Mouse (Mus musculus) CH12.LX (cell line): ENCODE results near the gene Cd151. TPM values are rescaled to one million over a fixed set of nuclear protein-coding genes. Genes with fewer than 3 reads are reported as not detected.
A peak's percentile ranks its signal among the peaks of the same experiment; 100 is the strongest.

Experiments
- DNase-seq: peaks from one replicate; pipeline ENCODE4 v3.0.0-alpha.2; 2013; ENCODE audit errors: extremely low read depth
- H3K27ac ChIP-seq: 2 replicates; pipeline ENCODE4 v1.5.1; 2012; ENCODE audit warnings: low read depth, mild to moderate bottlenecking, control low read depth, moderate library complexity; ENCODE audit not compliant: insufficient read depth
- H3K27me3 ChIP-seq: replicated peaks from 2 replicates; pipeline ENCODE3; 2012; ENCODE audit warnings: inconsistent platforms
- H3K36me3 ChIP-seq, 2 experiments: replicated peaks in 1 of 2; 2 replicates each; pipeline versions ENCODE3 to v1.6.1; 2012; ENCODE audit warnings: inconsistent platforms in 1 of 2, low read length in 1 of 2, mild to moderate bottlenecking in 1 of 2, mixed read lengths in 1 of 2, moderate library complexity in 1 of 2; ENCODE audit not compliant: control insufficient read depth in 1 of 2, insufficient read depth in 1 of 2
- H3K4me1 ChIP-seq, 2 experiments: 2 replicates each; pipeline ENCODE4 v1.6.1; 2012; ENCODE audit warnings: inconsistent platforms in 1 of 2, moderate library complexity in 1 of 2; ENCODE audit not compliant: insufficient read depth in 2 of 2, control insufficient read depth in 1 of 2
- H3K4me2 ChIP-seq: 2 replicates; pipeline ENCODE4 v1.6.1; 2012; ENCODE audit warnings: low read depth, mild to moderate bottlenecking, control low read depth; ENCODE audit not compliant: poor library complexity, insufficient read depth, severe bottlenecking
- H3K4me3 ChIP-seq, 3 experiments: fragments of 150-350 bp in 1 of 3; sonication (generic) in 1 of 3; replicated peaks in 1 of 3; 2 replicates each; pipeline versions ENCODE3 to v1.5.1; 2011 to 2012; ENCODE audit warnings: low read depth in 2 of 3, low read length in 2 of 3, mild to moderate bottlenecking in 2 of 3, moderate library complexity in 2 of 3, control low read depth in 1 of 3, improper control_type of control experiment in 1 of 3, inconsistent platforms in 1 of 3, mixed read lengths in 1 of 3; ENCODE audit not compliant: poor library complexity in 1 of 3
- H3K79me2 ChIP-seq: replicated peaks from 2 replicates; pipeline ENCODE4 v1.6.1; 2012; ENCODE audit warnings: mild to moderate bottlenecking, moderate library complexity; ENCODE audit not compliant: control insufficient read depth, poor library complexity, insufficient read depth, severe bottlenecking; ENCODE audit errors: extremely low read depth
- H3K9ac ChIP-seq: 2 replicates; pipeline ENCODE4 v1.6.1; 2012; ENCODE audit warnings: low read depth, mild to moderate bottlenecking, control low read depth, moderate library complexity; ENCODE audit not compliant: insufficient read depth
- H3K9me3 ChIP-seq: replicated peaks from 2 replicates; pipeline ENCODE3; 2012; ENCODE audit warnings: low read length, inconsistent platforms, mixed read lengths
- BHLHE40 ChIP-seq: IDR thresholded peaks from 2 replicates; pipeline ENCODE4 v1.6.1; 2011; ENCODE audit warnings: mild to moderate bottlenecking, low read depth, low read length, improper control_type of control experiment
- CHD1 ChIP-seq: IDR thresholded peaks from 2 replicates; pipeline ENCODE4 v1.6.1; 2012; ENCODE audit warnings: low read depth, low read length, improper control_type of control experiment, inconsistent platforms
- CTCF ChIP-seq, 2 experiments: IDR thresholded peaks in 1 of 2; conservative IDR thresholded peaks in 1 of 2; 2 replicates each; pipeline ENCODE4 v1.5.1; 2011 to 2012; ENCODE audit warnings: low read depth in 2 of 2, low read length in 2 of 2, improper control_type of control experiment in 1 of 2, inconsistent platforms in 1 of 2, mild to moderate bottlenecking in 1 of 2, moderate library complexity in 1 of 2
- E2F4 ChIP-seq: IDR thresholded peaks from 2 replicates; pipeline ENCODE4 v1.6.1; 2011; ENCODE audit warnings: low read depth, low read length, improper control_type of control experiment; ENCODE audit not compliant: insufficient replicate concordance
- ELF1 ChIP-seq: IDR thresholded peaks from 2 replicates; pipeline ENCODE4 v1.6.1; 2014; ENCODE audit warnings: low read depth, mild to moderate bottlenecking, inconsistent platforms, low read length, improper control_type of control experiment
- EP300 ChIP-seq: IDR thresholded peaks from 2 replicates; pipeline ENCODE4 v1.6.1; 2011; ENCODE audit warnings: low read length, improper control_type of control experiment
- HCFC1 ChIP-seq: IDR thresholded peaks from 2 replicates; pipeline ENCODE4 v1.6.1; 2012; ENCODE audit warnings: low read depth, mild to moderate bottlenecking, inconsistent platforms, low read length, improper control_type of control experiment
- IRF4 ChIP-seq: IDR thresholded peaks from 2 replicates; pipeline ENCODE4 v1.6.1; 2014; ENCODE audit warnings: low read depth, mild to moderate bottlenecking, inconsistent platforms, low read length, improper control_type of control experiment
- JUN ChIP-seq: IDR thresholded peaks from 2 replicates; pipeline ENCODE4 v1.6.1; 2011; ENCODE audit warnings: low read depth, mild to moderate bottlenecking, low read length, improper control_type of control experiment, moderate library complexity; ENCODE audit not compliant: insufficient read depth
- KAT2A ChIP-seq: IDR thresholded peaks from 2 replicates; pipeline ENCODE4 v1.6.1; 2012; ENCODE audit warnings: low read length, improper control_type of control experiment, inconsistent platforms; ENCODE audit not compliant: insufficient replicate concordance
- MAFK ChIP-seq: IDR thresholded peaks from 2 replicates; pipeline ENCODE4 v1.6.1; 2011; ENCODE audit warnings: low read length, improper control_type of control experiment; ENCODE audit not compliant: insufficient replicate concordance
- MAZ ChIP-seq: IDR thresholded peaks from 2 replicates; pipeline ENCODE4 v1.6.1; 2012; ENCODE audit warnings: low read depth, mild to moderate bottlenecking, inconsistent platforms, low read length, improper control_type of control experiment, moderate library complexity
- MEF2A ChIP-seq: IDR thresholded peaks from 2 replicates; pipeline ENCODE4 v1.6.1; 2014; ENCODE audit warnings: low read depth, mild to moderate bottlenecking, inconsistent platforms, low read length, improper control_type of control experiment, borderline replicate concordance
- MYC ChIP-seq: IDR thresholded peaks from 2 replicates; pipeline ENCODE4 v1.6.1; 2011; ENCODE audit warnings: low read depth, mild to moderate bottlenecking, improper control_type of control experiment, low read length
- NRF1 ChIP-seq: IDR thresholded peaks from 2 replicates; pipeline ENCODE4 v1.6.1; 2014; ENCODE audit warnings: low read depth, mild to moderate bottlenecking, inconsistent platforms, low read length, improper control_type of control experiment, moderate library complexity
- PAX5 ChIP-seq: IDR thresholded peaks from 2 replicates; pipeline ENCODE4 v1.6.1; 2012; ENCODE audit warnings: low read length, inconsistent platforms, mixed read lengths
- POLR2A ChIP-seq: IDR thresholded peaks from 2 replicates; pipeline ENCODE4 v1.6.1; 2011; ENCODE audit warnings: low read depth, mild to moderate bottlenecking, improper control_type of control experiment, low read length
- POLR2AphosphoS2 ChIP-seq: IDR thresholded peaks from 2 replicates; pipeline ENCODE4 v1.6.1; 2011; ENCODE audit warnings: low read depth, low read length, improper control_type of control experiment
- RAD21 ChIP-seq: IDR thresholded peaks from 2 replicates; pipeline ENCODE4 v1.6.1; 2011; ENCODE audit warnings: low read depth, mild to moderate bottlenecking, low read length, improper control_type of control experiment, moderate library complexity
- SIN3A ChIP-seq: IDR thresholded peaks from 2 replicates; pipeline ENCODE4 v1.6.1; 2012; ENCODE audit warnings: low read length, improper control_type of control experiment, inconsistent platforms
- SMC3 ChIP-seq: IDR thresholded peaks from 2 replicates; pipeline ENCODE4 v1.6.1; 2011; ENCODE audit warnings: low read depth, low read length, improper control_type of control experiment
- TBP ChIP-seq: conservative IDR thresholded peaks from 2 replicates; pipeline ENCODE4 v1.6.1; 2011; ENCODE audit warnings: low read depth, low read length, improper control_type of control experiment
- UBTF ChIP-seq: IDR thresholded peaks from 2 replicates; pipeline ENCODE4 v1.6.1; 2012; ENCODE audit warnings: low read depth, mild to moderate bottlenecking, inconsistent platforms, low read length, improper control_type of control experiment, moderate library complexity
- USF1 ChIP-seq: IDR thresholded peaks from 2 replicates; pipeline ENCODE4 v1.6.1; 2014; ENCODE audit warnings: low read depth, mild to moderate bottlenecking, inconsistent platforms, low read length, improper control_type of control experiment
- USF2 ChIP-seq: conservative IDR thresholded peaks from 2 replicates; pipeline ENCODE4 v1.6.1; 2011; ENCODE audit warnings: low read depth, low read length, improper control_type of control experiment
- ZC3H11A ChIP-seq: IDR thresholded peaks from 2 replicates; pipeline ENCODE4 v1.6.1; 2012; ENCODE audit warnings: low read depth, mild to moderate bottlenecking, inconsistent platforms, low read length, improper control_type of control experiment
- ZKSCAN1 ChIP-seq: IDR thresholded peaks from 2 replicates; pipeline ENCODE4 v1.6.1; 2012; ENCODE audit warnings: low read depth, inconsistent platforms, low read length, improper control_type of control experiment, borderline replicate concordance
- ZMIZ1 ChIP-seq: IDR thresholded peaks from 2 replicates; pipeline ENCODE4 v1.6.1; 2012; ENCODE audit warnings: low read depth, mild to moderate bottlenecking, inconsistent platforms, low read length, improper control_type of control experiment
- dilution Hi-C: fragments of 300-500 bp; cut with MboI; formaldehyde crosslinking; loops from 2 replicates; pipeline ENCODE4 v1.14.3; 2020; ENCODE audit warnings: low sequenced_read_pairs; ENCODE audit not compliant: extremely low pct_unique_long_range_greater_than_20kb, extremely low pct_ligation_motif_present
- in situ Hi-C: fragments of 300-500 bp; cut with MboI; formaldehyde crosslinking; loops from 3 replicates; pipeline ENCODE4 v1.14.3; 2019; ENCODE audit warnings: low sequenced_read_pairs, low pct_ligation_motif_present, low pct_unique_long_range_greater_than_20kb, mixed read lengths
- polyA plus RNA-seq: library from polyadenylated mRNA; unstranded; fragments of >175 nt; gene quantifications from 2 replicates; pipeline ENCODE4 v1.2.1, GENCODE M21; 2012; ENCODE audit warnings: low read depth; ENCODE audit not compliant: insufficient read length
- total RNA-seq, 2 experiments: library from RNA; depleted of rRNA; stranded (reverse); fragments of 300-350 nt in 1 of 2; fragments of >200 nt in 1 of 2; gene quantifications; 2 replicates each; pipeline ENCODE4 v1.2.3; 2012 to 2014

Cd151 gene
- total and polyA plus RNA-seq, 3 experiments, result 10.6 to 21.1 (median 14.9) TPM

DNA sequence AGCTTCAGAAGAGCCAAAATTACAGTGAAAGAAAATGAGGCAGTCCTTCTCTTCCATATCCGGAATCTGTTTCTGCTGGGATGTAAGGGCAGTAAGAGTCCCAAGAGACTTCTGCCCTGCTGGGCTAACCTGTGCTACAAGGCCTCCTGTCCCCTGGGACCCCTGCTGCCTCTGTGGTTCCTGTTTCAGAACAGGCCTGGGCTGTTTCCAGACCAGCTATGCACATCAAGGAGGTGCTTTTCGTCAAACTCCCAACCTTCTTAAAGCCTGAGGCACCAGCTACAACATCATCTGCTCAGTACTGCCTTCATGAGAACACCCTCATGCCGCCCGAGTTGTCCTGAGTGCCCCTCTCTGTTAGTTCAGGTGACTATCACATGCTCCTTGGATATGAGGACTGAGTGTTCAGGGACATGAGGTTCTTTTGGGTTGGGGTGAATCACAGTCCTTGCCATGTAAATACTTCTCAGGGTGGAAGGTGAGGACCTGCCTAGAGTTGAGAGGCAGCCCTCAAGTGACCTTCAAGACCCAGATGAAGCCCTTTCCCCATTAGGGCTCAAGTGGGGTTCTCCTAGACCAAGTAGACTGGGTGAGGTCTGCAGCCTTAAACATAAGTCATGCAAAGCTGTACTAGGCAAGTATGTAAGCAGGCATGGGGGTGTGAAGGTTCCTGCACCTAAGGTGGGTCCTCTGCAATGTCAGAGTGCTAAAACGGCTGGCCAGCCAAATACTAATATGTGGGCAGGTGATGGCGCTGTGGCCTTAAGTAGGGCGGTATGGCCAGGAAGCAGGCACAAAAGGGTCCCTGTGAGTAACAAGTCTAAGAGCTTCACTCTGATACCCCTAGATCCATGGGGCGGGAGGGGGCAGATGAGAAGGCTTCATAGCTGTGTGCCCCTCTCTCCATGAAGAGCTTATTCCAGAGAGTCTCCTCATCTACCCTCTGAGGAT lies 49.2 kb upstream of the Cd151 start:
- no peak overlapping the region for H3K4me3 ChIP-seq
- TF ChIP-seq EP300, result no peak
- peak; percentile 43 for TF ChIP-seq RAD21
- TF ChIP-seq KAT2A, result no peak
- TF ChIP-seq USF2, result no peak
- no peak for TF ChIP-seq POLR2AphosphoS2
- TF ChIP-seq HCFC1, result no peak
- no peak for TF ChIP-seq MAZ
- TF ChIP-seq TBP, result no peak
- no peak for TF ChIP-seq ZKSCAN1
- no peak for TF ChIP-seq UBTF
- TF ChIP-seq POLR2A, result no peak
- TF ChIP-seq CTCF (conservative IDR thresholded peaks at IDR 0.05 in 1 of 2, IDR thresholded peaks at IDR 0.05 in 1 of 2; ENCODE audit: low read depth in 2 of 2, low read length in 2 of 2), result peak in 1 of 2 experiments; percentile 54; a peak in 2 of 4 replicates
- TF ChIP-seq MEF2A, result no peak
- no peak for TF ChIP-seq MAFK
- no peak for TF ChIP-seq CHD1
- TF ChIP-seq SIN3A, result no peak
- TF ChIP-seq E2F4, result no peak
- TF ChIP-seq JUN, result no peak
- no peak for TF ChIP-seq ELF1
- TF ChIP-seq MYC, result no peak
- TF ChIP-seq IRF4, result 0 out of 2 replicates have a peak, but pooled peaks have one; percentile 8
- TF ChIP-seq USF1, result no peak
- TF ChIP-seq ZC3H11A, result no peak
- no peak for TF ChIP-seq BHLHE40
- TF ChIP-seq PAX5, result no peak
- TF ChIP-seq NRF1, result no peak
- TF ChIP-seq SMC3, result peak; percentile 37
- TF ChIP-seq ZMIZ1, result no peak
- no peaks in the 10 kb centered on the region for H3K36me3 ChIP-seq
- in situ Hi-C loops (no loop called here), dilution Hi-C loops (no loop called here)
- no peak overlapping the region for H3K9ac ChIP-seq
- no peaks in the 10 kb centered on the region for H3K9me3 ChIP-seq
- H3K79me2 ChIP-seq, result no peaks in the 10 kb centered on the region
- peaks cover 3 to 27% of the 10 kb centered on the region in 2 experiments; a peak in 2 of 4 replicates for H3K4me1 ChIP-seq
- no peak overlapping the region for H3K4me2 ChIP-seq
- H3K27me3 ChIP-seq, result no peaks in the 10 kb centered on the region
- H3K27ac ChIP-seq, result no peak overlapping the region
- DNase-seq, result no peak
